ENCODE assay signal across 8 mouse cellular contexts in the genomic region with DNA sequence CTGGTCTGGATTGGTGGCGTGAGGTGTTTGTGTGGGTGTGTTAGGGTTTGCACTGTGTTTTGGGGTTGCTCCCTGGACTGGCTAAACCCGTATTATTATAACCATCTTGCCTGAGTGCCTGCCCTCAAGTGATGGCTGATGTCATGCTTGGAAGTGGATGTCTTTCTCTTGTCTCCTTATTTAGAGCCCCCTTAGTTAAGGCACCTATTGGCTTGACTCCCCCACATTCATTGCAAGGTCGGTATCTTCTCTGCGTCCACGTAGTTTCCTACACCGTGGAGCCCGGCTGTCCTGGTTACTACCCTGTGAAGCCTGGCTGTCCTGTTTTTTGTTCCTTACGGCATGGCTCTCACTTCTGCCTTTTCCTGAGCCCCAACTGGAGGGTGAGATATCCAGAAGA. TPM values are rescaled to one million over a fixed set of nuclear protein-coding genes. Genes with fewer than 3 reads are reported as not detected.
DNase-seq lines count a peak whose midpoint lies in the region; ATAC-seq and TF ChIP-seq lines count a peak whose summit lies in the region.

No protein-coding gene starts in this region.

- H3K4me3 ChIP-seq in lung, postnatal 0 days (ENCODE audit: low read depth, low read length), result peak overlapping the region; percentile 82
- H3K4me3 ChIP-seq in forebrain, embryonic 12.5 days (replicated peaks), result peak overlapping the region; percentile 98
- peak overlapping the region; percentile 100 for H3K4me3 ChIP-seq in limb, embryonic 10.5 days
- H3K4me3 ChIP-seq in olfactory bulb, adult 2 months (ENCODE audit: insufficient read depth, low read depth, low read length), result peak overlapping the region; percentile 98; the same call in 1 of the 2 replicates

- H3K36me3 ChIP-seq in lung, postnatal 0 days (ENCODE audit: insufficient read depth, low read length), result peaks cover 30% of the 10 kb centered on the region
- H3K36me3 ChIP-seq in forebrain, embryonic 12.5 days (replicated peaks), result peaks cover 50% of the 10 kb centered on the region
- H3K36me3 ChIP-seq in limb, embryonic 10.5 days, result peaks cover 59% of the 10 kb centered on the region

- TF ChIP-seq CTCF in lung, postnatal 0 days (IDR thresholded peaks at IDR 0.05), result no peak
- TF ChIP-seq CTCF in olfactory bulb, adult 2 months (IDR thresholded peaks at IDR 0.05; ENCODE audit: insufficient read depth, low read depth, low read length), result no peak

- no peak for TF ChIP-seq EP300 in lung, postnatal 0 days (IDR thresholded peaks at IDR 0.05)

- ATAC-seq in lung, postnatal 0 days, result no peak
- no peak for ATAC-seq in forebrain, embryonic 12.5 days (ENCODE audit: low FRiP score)

- 39% methylated on average over 8 of the region's 8 CpGs for WGBS in lung, postnatal 0 days
- 64% methylated on average over 8 of the region's 8 CpGs for WGBS in forebrain, embryonic 12.5 days
- WGBS in limb, embryonic 10.5 days, result 66% methylated on average over 8 of the region's 8 CpGs
- 11% methylated on average over 8 of the region's 8 CpGs for WGBS in olfactory bulb, adult 2 months

- peak overlapping the region; percentile 88 for H3K4me2 ChIP-seq in lung, postnatal 0 days (replicated peaks; ENCODE audit: low read depth, low read length)
- peak overlapping the region; percentile 95 for H3K4me2 ChIP-seq in forebrain, embryonic 12.5 days

- H3K27me3 ChIP-seq in lung, postnatal 0 days (replicated peaks; ENCODE audit: insufficient read depth, low read length), result no peaks in the 10 kb centered on the region
- H3K27me3 ChIP-seq in forebrain, embryonic 12.5 days, result no peaks in the 10 kb centered on the region
- H3K27me3 ChIP-seq in limb, embryonic 10.5 days (ENCODE audit: low read depth, poor library complexity, severe bottlenecking), result no peaks in the 10 kb centered on the region

- TF ChIP-seq POLR2A in olfactory bulb, adult 2 months (IDR thresholded peaks at IDR 0.05; ENCODE audit: insufficient read depth, low read depth, low read length), result no peak

- peaks cover 20% of the 10 kb centered on the region for H3K4me1 ChIP-seq in lung, postnatal 0 days (ENCODE audit: insufficient read depth, low read depth, low read length)
- peaks cover 40% of the 10 kb centered on the region for H3K4me1 ChIP-seq in forebrain, embryonic 12.5 days
- peaks cover 68% of the 10 kb centered on the region for H3K4me1 ChIP-seq in limb, embryonic 10.5 days
- peaks cover 27% of the 10 kb centered on the region for H3K4me1 ChIP-seq in olfactory bulb, adult 2 months (ENCODE audit: control insufficient read depth, insufficient read depth, low read length)

- DNase-seq in lung, postnatal 0 days (ENCODE audit: low spot score), result no peak
- DNase-seq in lung, postnatal 14 days, result no peak
- no peak for DNase-seq in limb, embryonic 10.5 days (ENCODE audit: low spot score)
- no peak for DNase-seq in adrenal gland, adult 18-20 months (ENCODE audit: low spot score in 2 of 2)
- no peak for DNase-seq in layer of hippocampus, postnatal 36 days
- DNase-seq in cerebellum, adult 11-12 months, result no peak

- peak overlapping the region; percentile 77; the same call in 1 of the 2 replicates for H3K9ac ChIP-seq in lung, postnatal 0 days (replicated peaks; ENCODE audit: low read depth)
- peak overlapping the region; percentile 98 for H3K9ac ChIP-seq in forebrain, embryonic 12.5 days

- H3K27ac ChIP-seq in lung, postnatal 0 days (ENCODE audit: low read length), result 0 out of 2 replicates have a peak overlapping the region, but pooled peaks have one; percentile 93
- H3K27ac ChIP-seq in forebrain, embryonic 12.5 days, result 0 out of 2 replicates have a peak overlapping the region, but pooled peaks have one; percentile 91
- H3K27ac ChIP-seq in limb, embryonic 10.5 days, result peak overlapping the region; percentile 97; the same call in 1 of the 2 replicates
- no peak overlapping the region for H3K27ac ChIP-seq in olfactory bulb, adult 2 months (ENCODE audit: insufficient read depth, low read depth, low read length)

- H3K9me3 ChIP-seq in lung, postnatal 0 days (ENCODE audit: low read length), result no peaks in the 10 kb centered on the region
- no peaks in the 10 kb centered on the region for H3K9me3 ChIP-seq in forebrain, embryonic 12.5 days
- no peaks in the 10 kb centered on the region for H3K9me3 ChIP-seq in limb, embryonic 10.5 days (replicated peaks)

RNA-seq across cellular contexts. Expression of a gene that starts 2.2 kb away (rescaled TPM):
- 53.5 and 59.8 TPM in 2 replicates for polyA plus RNA-seq in lung, postnatal 0 days (2015; fragmentation: Nextera tagmentation; extraction: Ambion mirVana)
- polyA plus RNA-seq in forebrain, embryonic 12.5 days (2016; fragmentation: Nextera tagmentation; extraction: Ambion mirVana), result 120 and 124 TPM in 2 replicates
- polyA plus RNA-seq in limb, embryonic 10.5 days (2016; fragmentation: Nextera tagmentation; extraction: Ambion mirVana), result 104 and 109 TPM in 2 replicates
- 91.6 and 138 TPM in 2 replicates for polyA plus RNA-seq in olfactory bulb, adult 2 months (2012; ENCODE audit: insufficient read depth, insufficient read length, low replicate concordance, missing spikeins)
- total RNA-seq in adrenal gland, adult 18-20 months (2021), result 100 to 1,000 TPM; 150 to 190 TPM
- 100 to 1,000 TPM; 172 to 173 TPM for total RNA-seq in layer of hippocampus, postnatal 36 days (2021)

RNA-seq across cellular contexts. Expression of a gene that starts 30.2 kb away (rescaled TPM):
- 0.19 and 0.44 TPM in 2 replicates for polyA plus RNA-seq in lung, postnatal 0 days (2015; fragmentation: Nextera tagmentation; extraction: Ambion mirVana)
- polyA plus RNA-seq in forebrain, embryonic 12.5 days (2016; fragmentation: Nextera tagmentation; extraction: Ambion mirVana), result 0.31 TPM in 1 of 2 replicates, not detected in the other
- polyA plus RNA-seq in limb, embryonic 10.5 days (2016; fragmentation: Nextera tagmentation; extraction: Ambion mirVana), result 0.14 and 0.18 TPM in 2 replicates
- polyA plus RNA-seq in olfactory bulb, adult 2 months (2012; ENCODE audit: insufficient read depth, insufficient read length, low replicate concordance, missing spikeins), result not detected in 2 replicates
- under 1 TPM; 0.40 to 0.93 TPM for total RNA-seq in adrenal gland, adult 18-20 months (2021)
- under 1 TPM; 0.53 to 0.75 TPM for total RNA-seq in layer of hippocampus, postnatal 36 days (2021)

RNA-seq across cellular contexts. Expression of a gene that starts 33.8 kb away (rescaled TPM):
- 16.9 and 17.7 TPM in 2 replicates for polyA plus RNA-seq in lung, postnatal 0 days (2015; fragmentation: Nextera tagmentation; extraction: Ambion mirVana)
- 62.9 and 63.6 TPM in 2 replicates for polyA plus RNA-seq in forebrain, embryonic 12.5 days (2016; fragmentation: Nextera tagmentation; extraction: Ambion mirVana)
- polyA plus RNA-seq in limb, embryonic 10.5 days (2016; fragmentation: Nextera tagmentation; extraction: Ambion mirVana), result 94.6 and 119 TPM in 2 replicates
- not detected in 2 replicates for polyA plus RNA-seq in olfactory bulb, adult 2 months (2012; ENCODE audit: insufficient read depth, insufficient read length, low replicate concordance, missing spikeins)
- total RNA-seq in adrenal gland, adult 18-20 months (2021), result 10 to 100 TPM; 51.6 to 61.3 TPM
- 10 to 100 TPM; 30.2 to 34.4 TPM for total RNA-seq in layer of hippocampus, postnatal 36 days (2021)

RNA-seq across cellular contexts. Expression of a gene that starts 47.1 kb away (rescaled TPM):
- polyA plus RNA-seq in lung, postnatal 0 days (2015; fragmentation: Nextera tagmentation; extraction: Ambion mirVana), result 7.1 and 8.3 TPM in 2 replicates
- polyA plus RNA-seq in forebrain, embryonic 12.5 days (2016; fragmentation: Nextera tagmentation; extraction: Ambion mirVana), result 15.9 and 16.0 TPM in 2 replicates
- 10.9 and 15.5 TPM in 2 replicates for polyA plus RNA-seq in limb, embryonic 10.5 days (2016; fragmentation: Nextera tagmentation; extraction: Ambion mirVana)
- not detected in 2 replicates for polyA plus RNA-seq in olfactory bulb, adult 2 months (2012; ENCODE audit: insufficient read depth, insufficient read length, low replicate concordance, missing spikeins)
- 10 to 100 TPM; 19.4 to 20.4 TPM for total RNA-seq in adrenal gland, adult 18-20 months (2021)
- total RNA-seq in layer of hippocampus, postnatal 36 days (2021), result 10 to 100 TPM; 67.5 to 68.9 TPM

RNA-seq across cellular contexts. Expression of a gene that starts 48.5 kb away (rescaled TPM):
- 4.1 and 4.4 TPM in 2 replicates for polyA plus RNA-seq in lung, postnatal 0 days (2015; fragmentation: Nextera tagmentation; extraction: Ambion mirVana)
- polyA plus RNA-seq in forebrain, embryonic 12.5 days (2016; fragmentation: Nextera tagmentation; extraction: Ambion mirVana), result 14.7 and 17.7 TPM in 2 replicates
- polyA plus RNA-seq in limb, embryonic 10.5 days (2016; fragmentation: Nextera tagmentation; extraction: Ambion mirVana), result 10.1 and 13.0 TPM in 2 replicates
- polyA plus RNA-seq in olfactory bulb, adult 2 months (2012; ENCODE audit: insufficient read depth, insufficient read length, low replicate concordance, missing spikeins), result not detected in 2 replicates
- 1 to 10 TPM; 7.8 to 9.6 TPM for total RNA-seq in adrenal gland, adult 18-20 months (2021)
- total RNA-seq in layer of hippocampus, postnatal 36 days (2021), result 10 to 100 TPM; 13.4 to 17.8 TPM

Comparison
In these comparisons a context has a peak if more than half of its experiments do, and no peak if none do; other contexts are left out.
1. RNA of a gene that starts 33.8 kb away (polyA plus RNA-seq): 94.6 to 119 TPM in limb, embryonic 10.5 days, 62.9 to 63.6 TPM in forebrain, embryonic 12.5 days and 16.9 to 17.7 TPM in lung, postnatal 0 days; not detected in olfactory bulb, adult 2 months; every median in the first group is over 10 times any median in the second.
2. Peak in every context shown above with its lines, with median percentiles within 50 percentile points of each other: H3K4me3 ChIP-seq.